Mouse (Mus musculus): ENCODE data around the gene Zkscan4.

DNA sequence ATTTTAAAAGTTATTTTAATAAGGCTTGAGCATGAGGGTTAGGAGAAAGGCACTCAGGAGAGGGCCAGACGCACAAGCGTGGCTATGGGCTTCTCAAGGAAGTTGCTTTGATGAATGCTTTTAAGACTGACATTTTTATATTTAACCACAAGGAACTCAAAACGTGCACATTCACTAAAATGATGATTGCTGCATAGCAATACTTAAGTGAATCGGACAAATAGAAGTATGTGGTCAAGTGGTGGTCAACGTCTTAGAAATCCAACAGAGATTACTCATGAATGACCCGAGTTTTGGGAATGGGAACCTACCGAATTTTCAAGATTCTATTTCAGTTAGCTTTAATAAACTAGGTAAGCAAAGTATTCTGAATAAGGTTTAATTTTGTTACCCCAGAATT lies 51.4 kb downstream of the Zkscan4 start:
- no peak for TF ChIP-seq POLR2A (IDR thresholded peaks at IDR 0.05; ENCODE audit: extremely low read depth, insufficient read depth, low read length)
- no peak for TF ChIP-seq CTCF (IDR thresholded peaks at IDR 0.05; ENCODE audit: extremely low read depth, insufficient read depth, low read length)

Data from cortical plate, adult 2 months (tissue).